Mouse (Mus musculus): ENCODE data around the gene Vmn1r209. TPM values are rescaled to one million over a fixed set of nuclear protein-coding genes. Genes with fewer than 3 reads are reported as not detected.
A peak's percentile ranks its signal among the peaks of the same experiment; 100 is the strongest.
"Not testable (repeated sequence)": the region's sequence is repeated elsewhere in the genome, so short reads cannot be mapped to it uniquely, and the experiment has no call there.

Gene Vmn1r209
- not detected for total RNA-seq (2021)
- long read RNA-seq, experiment 1, result 0 reads
- long read RNA-seq, experiment 2, result 0 reads

DNA sequence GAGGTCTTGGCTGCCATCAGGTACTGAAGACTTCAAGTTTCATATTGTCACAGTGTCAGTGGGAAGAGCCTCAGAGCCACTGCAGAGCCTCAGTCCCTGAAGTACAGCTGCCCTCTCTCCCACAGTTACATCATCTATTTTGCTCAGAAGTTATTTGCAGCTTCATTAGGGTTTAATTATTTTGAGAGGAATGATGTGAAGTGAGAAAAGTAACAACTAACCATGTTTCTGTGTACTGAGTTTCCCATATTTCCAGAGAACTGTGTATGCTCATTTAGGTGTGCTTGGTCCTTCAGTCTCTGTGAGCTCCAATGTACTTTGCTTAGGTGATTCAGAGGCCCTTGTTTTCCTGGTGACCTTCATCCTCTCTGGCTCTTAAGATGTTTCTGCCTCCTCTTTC lies at the start of gene Vmn1r209:
Gene Vmn1r209, minus strand, starts transcription at position 101 of the 400 bp plus-strand sequence.
- not testable (repeated sequence) for DNase-seq (ENCODE audit: low spot score in 2 of 2)

DNA sequence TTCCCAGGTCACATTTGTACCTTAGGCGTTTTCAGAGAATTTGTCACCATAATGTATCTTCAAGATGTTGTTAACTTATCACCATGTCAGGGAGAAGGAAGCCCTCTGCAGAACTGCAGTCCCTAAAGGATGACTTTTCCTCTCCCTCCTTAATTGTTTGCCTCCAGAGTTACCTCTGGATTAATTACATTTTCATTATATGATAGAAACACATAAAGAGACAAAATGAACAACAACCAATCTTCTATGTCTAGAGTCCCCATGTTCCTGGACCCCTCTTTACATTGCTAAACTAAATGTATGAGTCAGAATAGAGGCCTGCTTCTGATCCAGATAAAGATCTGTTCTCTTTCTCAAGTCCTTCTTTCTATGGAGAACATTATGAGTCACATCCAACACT lies 48.0 kb upstream of the Vmn1r209 start, which contains the start of gene Vmn1r211:
Gene Vmn1r211, minus strand, starts transcription at position 101 of the 400 bp plus-strand sequence.
- no peak for DNase-seq (ENCODE audit: low spot score in 2 of 2)

DNA sequence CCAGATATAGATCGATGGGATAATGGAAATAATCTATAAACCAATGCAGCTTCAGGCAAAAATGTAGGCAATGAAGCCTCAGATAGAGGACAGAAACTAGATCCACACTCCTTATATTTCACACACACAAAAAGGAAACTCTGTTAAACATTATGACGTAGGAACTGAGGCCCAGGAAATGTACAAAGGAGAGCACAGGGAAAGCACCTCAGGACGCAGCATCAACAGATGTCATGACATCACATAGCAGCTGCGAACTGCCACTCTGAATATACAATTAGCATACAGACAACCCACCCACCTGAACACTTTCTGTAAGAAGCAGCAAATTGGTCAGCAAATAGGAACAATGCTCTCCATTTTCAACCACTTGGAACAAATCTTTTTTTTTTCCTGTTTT lies 45.3 kb upstream of the Vmn1r209 start:
- DNase-seq (ENCODE audit: low spot score in 2 of 2), result no peak

DNA sequence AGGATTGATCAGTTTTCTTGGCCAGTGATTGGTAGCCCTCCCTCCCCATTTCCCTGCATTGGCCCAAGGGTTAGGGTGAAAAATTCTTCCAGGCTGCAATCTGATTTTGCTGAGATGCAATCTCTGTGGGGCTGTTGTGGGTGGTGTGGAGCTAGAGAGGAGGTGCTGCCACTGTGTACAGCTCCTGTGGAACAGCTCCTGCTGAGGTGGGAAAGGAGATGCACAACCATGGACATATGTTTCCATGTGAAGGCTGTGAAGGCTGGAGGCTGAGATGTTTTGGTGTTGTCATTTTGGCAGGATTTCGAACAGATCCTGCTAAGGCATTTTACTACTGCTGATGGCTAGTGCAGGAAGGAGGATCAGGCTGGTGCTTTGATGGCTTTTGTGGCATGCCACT lies 37.3 kb upstream of the Vmn1r209 start:
- no peak for DNase-seq (ENCODE audit: low spot score in 2 of 2)

DNA sequence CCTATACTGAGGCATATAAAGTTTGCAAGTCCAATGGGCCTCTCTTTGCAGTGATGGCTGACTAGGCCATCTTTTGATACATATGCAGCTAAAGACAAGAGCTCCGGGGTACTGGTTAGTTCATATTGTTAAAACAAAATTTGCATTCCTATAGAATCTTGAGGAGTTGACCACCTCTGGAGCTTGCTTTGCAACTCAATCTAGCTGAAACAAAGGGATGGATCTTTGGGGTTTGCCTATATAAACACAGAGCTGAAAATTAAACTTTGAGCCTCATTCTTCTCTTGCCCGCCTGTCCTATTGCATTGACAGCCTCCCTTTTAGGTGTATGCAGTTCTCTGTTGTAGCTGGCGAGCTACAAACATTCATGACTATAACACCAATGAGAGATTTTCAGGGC lies 34.8 kb upstream of the Vmn1r209 start:
- not testable (repeated sequence) for DNase-seq (ENCODE audit: low spot score in 2 of 2)

DNA sequence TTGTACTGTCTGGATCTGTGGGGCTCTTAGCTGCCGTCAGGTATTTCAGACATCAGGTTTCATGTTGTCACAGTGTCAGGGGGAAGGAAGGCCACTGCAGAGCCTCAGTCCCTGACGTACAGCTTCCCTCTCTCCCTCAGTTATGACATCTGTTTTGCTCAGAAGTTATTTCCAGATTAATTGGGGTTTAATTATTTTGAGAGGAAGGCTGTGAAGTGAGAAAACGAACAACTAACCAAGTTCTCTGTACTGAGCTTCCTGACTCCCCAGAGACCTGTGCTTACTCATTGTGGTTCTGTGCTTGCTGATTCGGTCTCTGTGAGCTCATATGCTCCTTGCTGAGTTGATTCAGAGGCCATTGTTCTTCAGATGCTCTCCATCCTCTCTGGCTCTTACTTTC lies 21.8 kb upstream of the Vmn1r209 start, which contains the start of gene Vmn1r210:
Gene Vmn1r210, minus strand, starts transcription at position 101 of the 400 bp plus-strand sequence.
- DNase-seq (ENCODE audit: low spot score in 2 of 2), result peak in 1 of 2 experiments; percentile 10

DNA sequence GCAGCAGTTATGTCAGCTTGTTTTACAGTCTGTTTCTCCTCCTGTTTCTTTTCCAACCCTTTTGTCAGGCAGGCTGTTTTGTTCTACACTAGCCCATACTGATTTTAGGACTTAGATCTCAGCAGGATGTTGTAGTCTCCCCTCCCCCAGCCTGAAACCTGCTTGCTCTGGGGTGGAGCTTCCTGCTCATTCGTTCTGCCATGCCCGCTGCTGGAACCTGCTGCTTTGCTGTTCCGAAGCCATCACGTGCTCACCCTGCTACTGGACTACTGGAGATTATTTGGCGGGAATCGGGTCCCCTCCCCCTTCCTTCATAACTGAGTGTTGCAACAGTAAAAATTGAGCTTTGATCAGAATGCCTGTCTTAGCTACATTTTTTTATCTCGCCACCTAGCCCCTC lies 19.9 kb upstream of the Vmn1r209 start:
- not testable (repeated sequence) for DNase-seq (ENCODE audit: low spot score in 2 of 2)

DNA sequence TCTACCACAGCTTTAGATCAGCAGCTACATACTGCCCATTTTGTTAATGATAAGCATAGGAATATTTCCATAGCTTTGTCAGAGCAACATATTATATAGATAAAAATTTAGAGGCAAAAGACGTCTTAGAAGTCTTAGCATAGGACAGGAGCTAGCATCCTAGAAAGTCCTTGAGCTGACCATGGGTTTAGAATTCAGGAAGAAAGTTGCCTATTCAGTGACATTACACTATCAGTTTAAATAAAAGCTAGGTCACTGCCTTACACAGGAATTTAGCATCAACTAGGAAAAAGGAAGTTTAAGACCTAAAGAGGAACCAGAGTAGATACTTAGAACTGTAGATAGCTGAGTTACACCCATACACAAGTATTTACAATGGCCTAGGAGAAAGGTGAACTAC lies 12.1 kb upstream of the Vmn1r209 start:
- DNase-seq (ENCODE audit: low spot score in 2 of 2), result not testable (repeated sequence)

DNA sequence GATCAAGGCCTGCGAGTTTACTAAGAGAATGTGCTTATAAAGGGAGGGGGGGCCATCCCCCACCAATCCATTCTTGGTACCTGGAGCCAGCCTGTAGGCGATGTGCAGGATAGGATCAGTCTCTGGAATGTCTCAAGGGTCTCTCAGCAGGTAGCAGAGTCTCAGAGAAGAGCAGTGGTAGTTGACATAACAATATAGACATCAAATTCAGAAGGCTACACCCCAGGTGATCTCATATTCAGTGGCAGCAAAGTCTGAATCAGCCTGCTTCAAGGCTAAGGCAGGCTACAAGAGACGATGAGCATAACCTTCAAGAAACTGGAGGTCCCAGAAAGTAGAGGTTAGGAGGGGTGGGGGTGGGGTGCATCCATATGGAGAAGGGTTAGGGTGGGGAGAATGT lies 21.4 kb downstream of the Vmn1r209 start:
- DNase-seq (ENCODE audit: low spot score in 2 of 2), result not testable (repeated sequence)

DNA sequence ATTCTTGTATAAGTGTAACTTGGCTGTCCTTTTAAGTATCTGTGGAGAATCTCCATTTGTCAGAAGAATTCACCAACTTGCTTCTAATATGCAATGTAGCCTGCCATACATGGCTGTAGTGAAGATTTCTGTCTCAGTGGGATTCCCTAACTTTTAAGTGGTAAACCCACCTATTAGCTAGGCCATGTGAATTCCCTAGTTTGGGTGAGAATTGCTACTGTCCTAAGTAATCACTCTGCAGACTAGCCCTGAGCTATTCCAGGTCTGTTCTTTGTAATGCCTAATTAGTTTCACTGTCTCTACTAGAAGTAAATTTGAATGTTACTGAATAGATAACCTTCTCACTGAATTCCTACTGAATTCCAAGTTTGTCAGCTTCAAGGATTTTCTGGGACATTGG lies 25.3 kb downstream of the Vmn1r209 start:
- DNase-seq (ENCODE audit: low spot score in 2 of 2), result not testable (repeated sequence)

DNA sequence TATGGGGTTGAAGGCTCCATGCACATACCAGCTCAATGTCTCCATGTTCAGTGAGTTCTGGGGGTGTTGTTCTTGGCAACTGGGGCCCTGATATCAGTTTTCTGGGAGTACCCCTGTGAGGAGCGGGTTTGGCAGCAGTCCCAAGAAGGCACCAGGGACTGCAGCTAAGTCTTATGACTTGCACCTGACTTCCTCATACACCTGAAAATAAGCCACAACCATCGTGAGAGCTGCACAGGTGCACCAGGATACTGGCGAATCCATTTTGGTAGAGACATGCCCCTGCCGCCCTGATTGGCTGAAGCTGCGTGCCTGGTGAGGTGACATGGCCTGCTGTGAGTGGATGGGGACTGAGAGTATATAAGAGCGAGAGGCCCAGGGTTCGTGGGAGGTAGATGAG lies 32.2 kb downstream of the Vmn1r209 start, which contains the start of gene Vmn1r208:
Gene Vmn1r208, minus strand, starts transcription at position 101 of the 400 bp plus-strand sequence.
- DNase-seq (ENCODE audit: low spot score in 2 of 2), result not testable (repeated sequence)

DNA sequence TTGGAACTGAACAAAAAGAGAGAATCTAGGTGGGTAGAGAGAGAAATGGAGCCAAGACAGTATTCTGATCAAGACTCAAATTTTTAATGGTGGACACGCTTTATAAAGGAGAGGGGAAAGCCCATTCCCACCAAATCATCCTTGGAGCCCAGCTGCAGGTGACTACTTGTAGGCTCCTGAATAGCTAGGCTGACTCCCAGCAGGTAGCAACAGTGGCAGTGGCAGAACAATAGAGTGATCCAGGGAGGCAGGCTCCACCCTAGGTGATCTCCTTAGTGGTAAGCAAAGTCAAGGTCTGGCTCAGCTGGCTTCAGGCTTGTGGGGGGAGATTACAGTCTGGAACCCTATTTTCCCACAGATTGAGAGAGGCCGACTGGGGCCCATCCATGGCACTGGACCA lies 37.9 kb downstream of the Vmn1r209 start:
- not testable (repeated sequence) for DNase-seq (ENCODE audit: low spot score in 2 of 2)

Other genes starting within 250 kb of the Vmn1r209 start
- gene Vmn1r205, start 216.7 kb downstream of the Vmn1r209 start, total RNA-seq (2021), result not detected
- not detected for gene Vmn1r206, start 185.4 kb downstream of the Vmn1r209 start, total RNA-seq (2021)
- gene Vmn1r207-ps, start 80.1 kb downstream of the Vmn1r209 start, total RNA-seq (2021), result not detected
- gene Vmn1r208, start 32.3 kb downstream of the Vmn1r209 start, total RNA-seq (2021), result not detected
- not detected for gene Vmn1r210, start 21.7 kb upstream of the Vmn1r209 start, total RNA-seq (2021)
- gene Vmn1r211, start 47.9 kb upstream of the Vmn1r209 start, total RNA-seq (2021), result not detected
- not detected for gene Vmn1r212, start 74.5 kb upstream of the Vmn1r209 start, total RNA-seq (2021)
- not detected for gene Vmn1r213, start 198.0 kb upstream of the Vmn1r209 start, total RNA-seq (2021)
- not detected for gene Vmn1r214, start 220.7 kb upstream of the Vmn1r209 start, total RNA-seq (2021)